Mouse (Mus musculus) MEL (cell line): ENCODE results near the gene Masp1. TPM values are rescaled to one million over a fixed set of nuclear protein-coding genes. Genes with fewer than 3 reads are reported as not detected.

ENCODE experiments used
- DNase-seq: peaks from one replicate; pipeline ENCODE4 v3.0.0; 2011; ENCODE audit warnings: low read depth, low spot score
- H3K27ac ChIP-seq: 2 replicates; pipeline ENCODE4 v1.5.1; 2012; ENCODE audit warnings: low read depth, mild to moderate bottlenecking, control low read depth, low read length, moderate library complexity; ENCODE audit not compliant: control insufficient read depth
- H3K27me3 ChIP-seq, 2 experiments: fragments of 150-350 bp in 1 of 2; sonication (generic) in 1 of 2; 2 replicates each; pipeline ENCODE4 v1.6.1; 2012; ENCODE audit warnings: low read length in 2 of 2, mild to moderate bottlenecking in 2 of 2, improper control_type of control experiment in 1 of 2, moderate library complexity in 1 of 2; ENCODE audit not compliant: insufficient read depth in 2 of 2, control insufficient read depth in 1 of 2
- H3K36me3 ChIP-seq, 2 experiments: 2 replicates each; pipeline ENCODE4 v1.6.1; 2012 to 2014; ENCODE audit warnings: low read length in 2 of 2, improper control_type of control experiment in 1 of 2, inconsistent platforms in 1 of 2, mild to moderate bottlenecking in 1 of 2; ENCODE audit not compliant: insufficient read depth in 2 of 2, control insufficient read depth in 1 of 2
- H3K4me1 ChIP-seq, 2 experiments: fragments of 150-350 bp in 1 of 2; sonication (generic) in 1 of 2; 2 replicates each; pipeline ENCODE4 v1.6.1; 2012; ENCODE audit warnings: low read length in 2 of 2, improper control_type of control experiment in 1 of 2, mild to moderate bottlenecking in 1 of 2; ENCODE audit not compliant: insufficient read depth in 2 of 2, control insufficient read depth in 1 of 2
- H3K4me3 ChIP-seq, 2 experiments: fragments of 150-350 bp in 1 of 2; sonication (generic) in 1 of 2; 2 replicates each; pipeline ENCODE4 v1.5.1; 2012; ENCODE audit warnings: low read depth in 2 of 2, low read length in 2 of 2, mild to moderate bottlenecking in 2 of 2, moderate library complexity in 2 of 2, control low read depth in 1 of 2, improper control_type of control experiment in 1 of 2; ENCODE audit not compliant: control insufficient read depth in 1 of 2, insufficient read depth in 1 of 2
- H3K79me2 ChIP-seq: 2 replicates; pipeline ENCODE4 v1.6.1; 2012; ENCODE audit warnings: mild to moderate bottlenecking, low read length, moderate library complexity; ENCODE audit not compliant: control insufficient read depth, poor library complexity, insufficient read depth
- H3K9ac ChIP-seq: 2 replicates; pipeline ENCODE4 v1.6.1; 2012; ENCODE audit warnings: low read depth, mild to moderate bottlenecking, control low read depth, low read length, moderate library complexity; ENCODE audit not compliant: control insufficient read depth, poor library complexity, severe bottlenecking
- H3K9me3 ChIP-seq: fragments of 150-350 bp; sonication (generic); replicated peaks from 2 replicates; pipeline ENCODE4 v1.6.1; 2012; ENCODE audit warnings: mild to moderate bottlenecking, low read length, improper control_type of control experiment, moderate library complexity; ENCODE audit not compliant: insufficient read depth
- BHLHE40 ChIP-seq: IDR thresholded peaks from 2 replicates; pipeline ENCODE4 v1.6.1; 2012; ENCODE audit warnings: low read depth, mild to moderate bottlenecking, inconsistent platforms, low read length, improper control_type of control experiment, borderline replicate concordance
- CHD2 ChIP-seq: IDR thresholded peaks from 2 replicates; pipeline ENCODE4 v1.6.1; 2011; ENCODE audit warnings: low read length, improper control_type of control experiment
- ETS1 ChIP-seq: IDR thresholded peaks from 2 replicates; pipeline ENCODE4 v1.6.1; 2012; ENCODE audit warnings: low read depth, mild to moderate bottlenecking, inconsistent platforms, low read length, improper control_type of control experiment, moderate library complexity
- GABPA ChIP-seq: IDR thresholded peaks from 2 replicates; pipeline ENCODE4 v1.6.1; 2012; ENCODE audit warnings: low read depth, mild to moderate bottlenecking, inconsistent platforms, low read length, improper control_type of control experiment, moderate library complexity
- JUND ChIP-seq: IDR thresholded peaks from 2 replicates; pipeline ENCODE4 v1.6.1; 2011; ENCODE audit warnings: low read depth, mild to moderate bottlenecking, improper control_type of control experiment, low read length
- KAT2A ChIP-seq: conservative IDR thresholded peaks from 2 replicates; pipeline ENCODE4 v1.6.1; 2012; ENCODE audit warnings: low read depth, low read length, improper control_type of control experiment, inconsistent platforms
- MAFK ChIP-seq: IDR thresholded peaks from 2 replicates; pipeline ENCODE4 v1.6.1; 2011; ENCODE audit warnings: low read depth, mild to moderate bottlenecking, low read length, improper control_type of control experiment, borderline replicate concordance
- MAZ ChIP-seq: IDR thresholded peaks from 2 replicates; pipeline ENCODE4 v1.6.1; 2012; ENCODE audit warnings: low read depth, mild to moderate bottlenecking, inconsistent platforms, low read length, improper control_type of control experiment
- MEF2A ChIP-seq: IDR thresholded peaks from 2 replicates; pipeline ENCODE4 v1.6.1; 2014; ENCODE audit warnings: low read depth, mild to moderate bottlenecking, inconsistent platforms, low read length, improper control_type of control experiment; ENCODE audit not compliant: poor library complexity, insufficient replicate concordance, severe bottlenecking; ENCODE audit errors: extremely low read depth
- MXI1 ChIP-seq: IDR thresholded peaks from 2 replicates; pipeline ENCODE4 v1.6.1; 2011; ENCODE audit warnings: mild to moderate bottlenecking, low read depth, low read length, improper control_type of control experiment
- MYC ChIP-seq: IDR thresholded peaks from 2 replicates; pipeline ENCODE4 v1.6.1; 2011; ENCODE audit warnings: low read depth, mild to moderate bottlenecking, low read length, improper control_type of control experiment, moderate library complexity
- NELFE ChIP-seq: IDR thresholded peaks from 2 replicates; pipeline ENCODE4 v1.6.1; 2011; ENCODE audit warnings: low read depth, low read length, improper control_type of control experiment
- NRF1 ChIP-seq: IDR thresholded peaks from 2 replicates; pipeline ENCODE4 v1.6.1; 2014; ENCODE audit warnings: low read depth, mild to moderate bottlenecking, inconsistent platforms, low read length, improper control_type of control experiment, moderate library complexity; ENCODE audit not compliant: poor library complexity, insufficient read depth, severe bottlenecking
- POLR2A ChIP-seq, 2 experiments: IDR thresholded peaks; 2 replicates each; pipeline ENCODE4 v1.6.1; 2011 to 2012; ENCODE audit warnings: low read length in 2 of 2, mild to moderate bottlenecking in 2 of 2, control low read depth in 1 of 2, improper control_type of control experiment in 1 of 2, low read depth in 1 of 2, moderate library complexity in 1 of 2; ENCODE audit not compliant: control insufficient read depth in 1 of 2, insufficient read depth in 1 of 2, poor library complexity in 1 of 2
- POLR2AphosphoS2 ChIP-seq: IDR thresholded peaks from 2 replicates; pipeline ENCODE4 v1.6.1; 2011; ENCODE audit warnings: low read length, improper control_type of control experiment
- POLR2AphosphoS5 ChIP-seq: IDR thresholded peaks from 2 replicates; pipeline ENCODE4 v1.6.1; 2012; ENCODE audit warnings: low read depth, borderline replicate concordance, mild to moderate bottlenecking, inconsistent platforms, low read length, moderate library complexity, mixed read lengths
- RAD21 ChIP-seq: IDR thresholded peaks from 2 replicates; pipeline ENCODE4 v1.6.1; 2011; ENCODE audit warnings: mild to moderate bottlenecking, low read depth, low read length, improper control_type of control experiment
- RCOR1 ChIP-seq: IDR thresholded peaks from 2 replicates; pipeline ENCODE4 v1.6.1; 2012; ENCODE audit warnings: low read depth, mild to moderate bottlenecking, inconsistent platforms, low read length, improper control_type of control experiment
- SIN3A ChIP-seq: IDR thresholded peaks from 2 replicates; pipeline ENCODE4 v1.6.1; 2012; ENCODE audit warnings: low read length, improper control_type of control experiment, inconsistent platforms
- SMC3 ChIP-seq: IDR thresholded peaks from 2 replicates; pipeline ENCODE4 v1.6.1; 2011; ENCODE audit warnings: low read depth, low read length, improper control_type of control experiment
- TAL1 ChIP-seq: IDR thresholded peaks from 2 replicates; pipeline ENCODE4 v1.6.1; 2012; ENCODE audit warnings: mild to moderate bottlenecking, inconsistent platforms, low read length, moderate library complexity, mixed read lengths
- TBP ChIP-seq: IDR thresholded peaks from 2 replicates; pipeline ENCODE4 v1.8.0; 2011; ENCODE audit warnings: low read depth, low read length, improper control_type of control experiment
- UBTF ChIP-seq: IDR thresholded peaks from 2 replicates; pipeline ENCODE4 v1.6.1; 2012; ENCODE audit warnings: low read depth, mild to moderate bottlenecking, inconsistent platforms, low read length, improper control_type of control experiment, moderate library complexity, borderline replicate concordance; ENCODE audit not compliant: insufficient read depth
- USF2 ChIP-seq, 2 experiments: IDR thresholded peaks; 2 replicates each; pipeline ENCODE4 v1.6.1; 2011 to 2012; ENCODE audit warnings: improper control_type of control experiment in 2 of 2, low read length in 2 of 2, borderline replicate concordance in 1 of 2, inconsistent platforms in 1 of 2, low read depth in 1 of 2, mild to moderate bottlenecking in 1 of 2; ENCODE audit not compliant: insufficient read depth in 1 of 2
- ZC3H11A ChIP-seq: IDR thresholded peaks from 2 replicates; pipeline ENCODE4 v1.6.1; 2012; ENCODE audit warnings: low read depth, mild to moderate bottlenecking, inconsistent platforms, low read length, improper control_type of control experiment
- ZKSCAN1 ChIP-seq: IDR thresholded peaks from 2 replicates; pipeline ENCODE4 v1.6.1; 2012; ENCODE audit warnings: low read depth, mild to moderate bottlenecking, inconsistent platforms, low read length, improper control_type of control experiment, moderate library complexity
- ZMIZ1 ChIP-seq: IDR thresholded peaks from 2 replicates; pipeline ENCODE4 v1.6.1; 2012; ENCODE audit warnings: low read depth, mild to moderate bottlenecking, inconsistent platforms, low read length, improper control_type of control experiment, moderate library complexity
- polyA plus RNA-seq, 2 experiments: library from polyadenylated mRNA; stranded (reverse) in 1 of 2; unstranded in 1 of 2; fragments of >175 nt in 1 of 2; fragments of >200 nt in 1 of 2; gene quantifications; 2 replicates each; pipeline versions ENCODE4 v1.2.1 to v1.2.4; 2012; ENCODE audit warnings: low replicate concordance in 2 of 2, low read depth in 1 of 2; ENCODE audit not compliant: insufficient read length in 2 of 2, insufficient read depth in 1 of 2, missing spikeins in 1 of 2
- total RNA-seq: library from RNA; depleted of rRNA; stranded (reverse); fragments of 300-350 nt; gene quantifications from 2 replicates; pipeline ENCODE4 v1.2.3, GENCODE M21; 2012

The Masp1 gene
- total and polyA plus RNA-seq, 3 experiments, result not detected

- Histone ChIP-seq H3K4me3 (no peak overlapping the region), H3K27ac (no peak overlapping the region), H3K27me3 (no peaks in the 10 kb centered on the region), H3K4me1 (no peaks in the 10 kb centered on the region), H3K36me3 (no peaks in the 10 kb centered on the region), H3K79me2 (no peaks in the 10 kb centered on the region), H3K9ac (no peak overlapping the region), H3K9me3 (no peaks in the 10 kb centered on the region)
- TF ChIP-seq NRF1, result no peak
- no peak for TF ChIP-seq RCOR1
- no peak for TF ChIP-seq TAL1
- no peak for TF ChIP-seq MYC
- no peak for TF ChIP-seq KAT2A
- no peak for TF ChIP-seq ZC3H11A
- no peak for TF ChIP-seq MAFK
- TF ChIP-seq ZKSCAN1, result no peak
- TF ChIP-seq POLR2A (IDR thresholded peaks at IDR 0.05; ENCODE audit: control insufficient read depth in 1 of 2, insufficient read depth in 1 of 2, low read depth in 1 of 2, low read length in 2 of 2, poor library complexity in 1 of 2), result no peak
- no peak for TF ChIP-seq MAZ
- no peak for TF ChIP-seq TBP
- no peak for TF ChIP-seq MEF2A
- TF ChIP-seq BHLHE40, result no peak
- no peak for TF ChIP-seq JUND
- TF ChIP-seq POLR2AphosphoS2, result no peak
- TF ChIP-seq MXI1, result no peak
- TF ChIP-seq ZMIZ1, result no peak
- TF ChIP-seq POLR2AphosphoS5, result no peak
- no peak for DNase-seq
Measured at GRCm38 (mm10) chr16:23497881-23498280, 22.7 kb downstream of the Masp1 start.

GRCm38 (mm10) chr16:23497440-23497839 lies 23.2 kb downstream of the Masp1 start:
- no peak overlapping the region for H3K4me3 ChIP-seq
- no peaks in the 10 kb centered on the region for H3K36me3 ChIP-seq
- no peak overlapping the region for H3K9ac ChIP-seq
- no peaks in the 10 kb centered on the region for H3K9me3 ChIP-seq
- no peaks in the 10 kb centered on the region for H3K79me2 ChIP-seq
- DNase-seq, result no peak
- H3K4me1 ChIP-seq, result no peaks in the 10 kb centered on the region
- TF ChIP-seq MXI1 (no peak), SMC3 (no peak), RCOR1 (no peak), GABPA (no peak), NELFE (no peak), ZKSCAN1 (no peak), MYC (no peak), NRF1 (no peak), RAD21 (no peak), ETS1 (no peak), POLR2AphosphoS2 (no peak), SIN3A (no peak), UBTF (no peak), USF2 (IDR thresholded peaks at IDR 0.05; ENCODE audit: borderline replicate concordance in 1 of 2, insufficient read depth in 1 of 2, low read depth in 1 of 2, low read length in 2 of 2) (no peak), POLR2A (IDR thresholded peaks at IDR 0.05; ENCODE audit: control insufficient read depth in 1 of 2, insufficient read depth in 1 of 2, low read depth in 1 of 2, low read length in 2 of 2, poor library complexity in 1 of 2) (no peak), ZC3H11A (no peak), ZMIZ1 (no peak), CHD2 (no peak)
- H3K27me3 ChIP-seq, result no peaks in the 10 kb centered on the region
- no peak overlapping the region for H3K27ac ChIP-seq
